Mouse (Mus musculus) kidney, embryonic 15.5 days (tissue): ENCODE measurements around the gene Ppp1ca. TPM values are rescaled to one million over a fixed set of nuclear protein-coding genes. Genes with fewer than 3 reads are reported as not detected.

Experiments
- ATAC-seq: fragments of 200-750 bp; cut with Nextera tagmentation; replicated peaks from 2 replicates; pipeline ENCODE4 v1.8.0; 2017; ENCODE audit warnings: moderate TSS enrichment; ENCODE audit not compliant: low FRiP score
- H3K27ac ChIP-seq: fragments of 300-500 bp; sonication (generic); 2 replicates; pipeline ENCODE4 v1.5.1; 2015; ENCODE audit warnings: mild to moderate bottlenecking, inconsistent platforms
- H3K27me3 ChIP-seq: fragments of 300-500 bp; sonication (generic); 2 replicates; pipeline ENCODE4 v1.6.1; 2015; ENCODE audit warnings: inconsistent platforms
- H3K36me3 ChIP-seq: fragments of 300-500 bp; sonication (generic); 2 replicates; pipeline ENCODE4 v1.6.1; 2015; ENCODE audit warnings: inconsistent platforms
- H3K4me1 ChIP-seq: fragments of 300-500 bp; sonication (generic); 2 replicates; pipeline ENCODE4 v1.6.1; 2015; ENCODE audit warnings: inconsistent platforms
- H3K4me2 ChIP-seq: fragments of 300-500 bp; sonication (generic); 2 replicates; pipeline ENCODE4 v1.6.1; 2015; ENCODE audit warnings: moderate library complexity, mild to moderate bottlenecking, inconsistent platforms
- H3K4me3 ChIP-seq: fragments of 300-500 bp; sonication (generic); replicated peaks from 2 replicates; pipeline ENCODE4 v1.5.1; 2015; ENCODE audit warnings: mild to moderate bottlenecking, inconsistent platforms
- H3K9ac ChIP-seq: fragments of 300-500 bp; sonication (generic); 2 replicates; pipeline ENCODE4 v1.6.1; 2015; ENCODE audit warnings: mild to moderate bottlenecking, inconsistent platforms
- H3K9me3 ChIP-seq: fragments of 300-500 bp; sonication (generic); replicated peaks from 2 replicates; pipeline ENCODE4 v1.6.1; 2016; ENCODE audit warnings: inconsistent platforms
- WGBS: fragments of 180-500 bp; shearing (Covaris S2); methylation state at CpG from one replicate; pipeline ENCODE4 v1.1.7; 2015; ENCODE audit warnings: mixed read lengths; 5-methylcytosine and 5-hydroxymethylcytosine counted together
- polyA plus RNA-seq: library from polyadenylated mRNA; unstranded; fragments of >200 nt; fragmentation: Nextera tagmentation; extraction: Ambion mirVana; gene quantifications from 2 replicates; pipeline ENCODE4 v1.2.1, GENCODE M21; 2015

Gene Ppp1ca
- polyA plus RNA-seq, 1 experiment from 2014 or later, result 971 TPM

DNA sequence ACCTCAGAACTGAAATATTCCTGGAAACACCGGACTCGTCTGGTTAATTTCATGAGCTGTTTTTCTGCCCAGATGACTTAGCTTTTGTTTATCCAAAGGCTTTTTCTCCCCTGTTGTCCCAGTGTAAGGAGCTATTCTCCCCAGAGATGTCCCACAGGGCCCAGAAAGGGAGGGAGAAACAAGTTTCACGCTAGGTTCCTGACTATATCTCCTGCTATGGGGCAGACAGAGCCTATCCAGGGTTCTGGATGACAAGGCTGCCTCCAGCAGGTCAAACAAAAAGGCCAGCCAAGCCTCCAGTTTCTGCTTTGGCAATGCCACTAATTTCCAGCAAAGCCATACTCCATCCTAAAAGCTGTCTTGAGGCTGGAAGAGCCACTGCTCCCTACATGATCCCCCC lies 26.0 kb downstream of the Ppp1ca start:
- no peak for ATAC-seq
- H3K4me3 ChIP-seq, result no peak overlapping the region
- H3K9ac ChIP-seq, result no peak overlapping the region
- H3K27ac ChIP-seq, result no peak overlapping the region
- no peaks in the 10 kb centered on the region for H3K27me3 ChIP-seq
- H3K9me3 ChIP-seq, result no peaks in the 10 kb centered on the region
- no peak overlapping the region for H3K4me2 ChIP-seq
- H3K36me3 ChIP-seq, result peaks cover 7% of the 10 kb centered on the region; the same call in 1 of the 2 replicates
- H3K4me1 ChIP-seq, result peaks cover 86% of the 10 kb centered on the region
- 50% methylated on average over 3 of the region's 3 CpGs for WGBS

DNA sequence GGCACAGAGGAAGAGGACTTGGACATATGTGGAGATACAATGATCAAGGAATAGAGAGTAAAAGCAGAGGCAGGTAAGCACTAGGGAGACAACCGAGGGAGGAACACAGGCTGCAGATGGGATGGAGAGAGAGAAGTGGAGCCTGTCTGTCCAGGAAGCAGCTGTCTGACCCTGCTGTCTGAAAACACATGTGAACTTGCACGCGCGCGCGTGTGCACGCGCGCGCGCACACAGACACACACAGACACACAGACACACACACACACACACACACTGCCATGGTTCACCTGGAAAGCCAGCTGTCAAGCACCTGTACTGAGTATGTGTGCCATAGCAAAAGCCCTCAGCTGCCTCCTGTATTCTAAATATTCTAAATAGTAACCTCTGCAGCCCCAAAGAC lies 26.4 kb downstream of the Ppp1ca start:
- Histone ChIP-seq H3K36me3 (peaks cover 11% of the 10 kb centered on the region; the same call in 1 of the 2 replicates), H3K4me3 (no peak overlapping the region), H3K27ac (no peak overlapping the region), H3K27me3 (no peaks in the 10 kb centered on the region), H3K9ac (no peak overlapping the region), H3K4me1 (peaks cover 85% of the 10 kb centered on the region), H3K9me3 (no peaks in the 10 kb centered on the region), H3K4me2 (no peak overlapping the region)
- no peak for ATAC-seq
- 85% methylated on average over 11 of the region's 11 CpGs for WGBS

DNA sequence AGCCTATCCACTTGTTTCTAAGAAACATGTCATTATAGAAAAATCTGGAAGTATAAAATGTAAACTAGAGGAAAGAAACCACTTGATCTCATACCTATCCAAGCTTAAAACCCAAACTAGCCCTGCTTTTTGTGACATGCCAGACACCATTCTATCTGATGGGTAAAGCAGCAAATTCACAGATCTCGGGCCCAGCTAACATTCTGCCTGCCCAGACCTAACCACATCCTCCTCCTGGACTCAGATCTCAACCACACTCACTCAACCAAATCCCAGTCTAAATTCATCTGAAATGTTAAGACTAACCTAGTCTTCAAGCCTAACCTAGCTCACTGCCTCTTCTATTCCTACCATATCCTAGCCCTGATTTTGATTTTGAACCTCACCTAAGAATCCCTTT lies 26.9 kb downstream of the Ppp1ca start:
- peaks cover 80% of the 10 kb centered on the region for H3K4me1 ChIP-seq
- no peak overlapping the region for H3K4me3 ChIP-seq
- no peak for ATAC-seq
- no peak overlapping the region for H3K9ac ChIP-seq
- H3K9me3 ChIP-seq, result no peaks in the 10 kb centered on the region
- H3K36me3 ChIP-seq, result peaks cover 11% of the 10 kb centered on the region; the same call in 1 of the 2 replicates
- H3K27ac ChIP-seq, result no peak overlapping the region
- no peaks in the 10 kb centered on the region for H3K27me3 ChIP-seq
- WGBS, result 79% methylated on average over 1 of the region's 1 CpGs
- H3K4me2 ChIP-seq, result no peak overlapping the region

DNA sequence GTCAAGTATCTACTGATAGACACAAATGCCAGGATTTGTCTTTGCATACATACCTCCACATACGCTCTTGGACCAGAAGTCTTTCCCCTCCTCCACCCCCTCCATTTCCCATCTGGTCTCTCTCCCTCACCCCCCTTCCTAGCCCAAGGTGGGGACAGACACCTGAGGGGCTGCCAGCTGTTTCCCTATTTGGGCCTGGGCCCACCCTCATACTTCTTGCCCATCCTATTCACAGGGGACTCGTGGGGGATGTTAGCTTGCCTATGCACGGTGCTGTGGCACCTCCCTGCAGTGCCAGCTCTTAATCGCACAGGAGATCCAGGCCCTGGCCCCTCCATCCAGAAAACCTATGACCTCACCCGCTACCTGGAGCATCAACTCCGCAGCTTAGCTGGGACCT lies 28.1 kb downstream of the Ppp1ca start:
- H3K4me1 ChIP-seq, result peaks cover 76% of the 10 kb centered on the region
- peaks cover 11% of the 10 kb centered on the region; the same call in 1 of the 2 replicates for H3K36me3 ChIP-seq
- H3K27me3 ChIP-seq, result no peaks in the 10 kb centered on the region
- no peak overlapping the region; the same call in 1 of the 2 replicates for H3K4me2 ChIP-seq
- no peaks in the 10 kb centered on the region for H3K9me3 ChIP-seq
- no peak overlapping the region for H3K4me3 ChIP-seq
- H3K9ac ChIP-seq, result no peak overlapping the region
- H3K27ac ChIP-seq, result peak overlapping the region; percentile 66; the same call in 1 of the 2 replicates
- ATAC-seq, result no peak
- 88% methylated on average over 6 of the region's 6 CpGs for WGBS

DNA sequence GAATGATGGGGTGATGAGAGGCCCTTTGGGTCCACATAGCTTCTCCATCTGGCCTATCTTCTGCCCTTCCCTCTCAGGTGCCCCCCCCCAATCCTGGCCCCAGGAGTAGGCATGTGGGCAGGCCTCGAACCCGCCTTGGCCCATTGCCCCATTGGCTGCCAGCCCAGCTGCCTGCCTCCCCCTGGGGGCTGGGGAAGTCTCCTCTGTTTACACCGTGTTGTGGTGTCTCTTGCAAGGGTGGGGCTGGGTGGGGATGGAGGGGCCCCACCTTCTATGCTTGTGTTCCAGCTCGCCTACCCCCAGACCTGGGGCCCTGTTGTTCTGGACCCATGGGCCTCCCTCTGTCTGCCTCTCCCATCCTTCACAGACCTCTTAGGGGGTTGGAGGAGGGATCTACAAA lies 28.6 kb downstream of the Ppp1ca start:
- Histone ChIP-seq H3K4me2 (peak overlapping the region; percentile 38), H3K27ac (peak overlapping the region; percentile 66), H3K4me1 (peaks cover 73% of the 10 kb centered on the region), H3K4me3 (no peak overlapping the region), H3K9me3 (no peaks in the 10 kb centered on the region), H3K36me3 (peaks cover 11% of the 10 kb centered on the region; the same call in 1 of the 2 replicates), H3K27me3 (no peaks in the 10 kb centered on the region), H3K9ac (no peak overlapping the region)
- WGBS, result 53% methylated on average over 4 of the region's 4 CpGs
- no peak for ATAC-seq

DNA sequence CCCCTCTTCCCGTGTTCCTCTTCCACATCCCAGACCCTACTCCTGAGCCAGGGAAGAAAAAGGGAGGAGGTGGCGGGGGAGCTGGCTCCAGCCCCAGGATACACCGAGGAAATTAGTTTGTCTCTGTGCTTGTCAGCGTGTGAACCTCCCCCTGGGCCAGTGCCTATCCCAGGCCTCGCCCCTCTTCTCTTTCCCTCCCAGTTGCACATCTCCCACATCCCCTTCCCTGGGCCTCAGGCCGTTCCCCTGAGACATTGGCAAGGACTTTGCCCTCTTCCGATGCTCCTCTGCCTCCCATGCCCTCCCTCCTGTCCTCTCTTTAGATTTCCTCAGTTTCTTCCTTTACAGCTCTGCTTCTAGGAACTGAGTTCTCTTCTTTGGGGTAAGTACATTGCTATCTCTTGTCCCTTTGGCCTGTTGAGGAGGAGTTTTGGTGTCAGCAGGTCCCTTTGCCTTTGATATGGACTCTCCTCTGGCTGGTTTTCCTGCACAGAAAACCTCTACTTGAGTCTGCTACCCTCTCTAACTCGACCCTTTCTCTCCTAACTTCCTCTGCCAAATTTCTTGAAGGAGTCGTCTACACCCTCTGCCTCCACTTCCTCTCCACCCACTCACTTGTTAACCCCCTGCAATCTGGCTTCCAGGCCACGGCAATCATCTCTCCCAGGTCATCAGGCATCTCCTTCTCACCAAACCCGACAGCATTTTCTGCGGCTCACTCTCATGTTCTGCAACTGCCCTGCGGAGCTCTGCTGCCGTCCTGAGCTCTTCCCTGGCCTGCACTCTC lies 29.3 kb downstream of the Ppp1ca start:
- no peak overlapping the region for H3K4me3 ChIP-seq
- peak; percentile 63 for ATAC-seq
- H3K36me3 ChIP-seq, result peaks cover 11% of the 10 kb centered on the region; the same call in 1 of the 2 replicates
- H3K27me3 ChIP-seq, result no peaks in the 10 kb centered on the region
- peak overlapping the region; percentile 66 for H3K27ac ChIP-seq
- WGBS, result 22% methylated on average over 14 of the region's 14 CpGs
- H3K4me2 ChIP-seq, result peak overlapping the region; percentile 38
- no peaks in the 10 kb centered on the region for H3K9me3 ChIP-seq
- H3K4me1 ChIP-seq, result peaks cover 66% of the 10 kb centered on the region
- H3K9ac ChIP-seq, result peak overlapping the region; percentile 22; the same call in 1 of the 2 replicates

DNA sequence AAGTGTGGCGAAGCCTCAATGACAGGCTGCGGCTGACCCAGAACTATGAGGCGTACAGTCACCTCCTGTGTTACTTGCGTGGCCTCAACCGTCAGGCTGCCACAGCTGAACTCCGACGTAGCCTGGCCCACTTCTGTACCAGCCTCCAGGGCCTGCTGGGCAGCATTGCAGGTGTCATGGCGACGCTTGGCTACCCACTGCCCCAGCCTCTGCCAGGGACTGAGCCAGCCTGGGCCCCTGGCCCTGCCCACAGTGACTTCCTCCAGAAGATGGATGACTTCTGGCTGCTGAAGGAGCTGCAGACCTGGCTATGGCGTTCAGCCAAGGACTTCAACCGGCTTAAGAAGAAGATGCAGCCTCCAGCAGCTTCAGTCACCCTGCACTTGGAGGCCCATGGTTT lies 30.3 kb downstream of the Ppp1ca start:
- Histone ChIP-seq H3K4me1 (peaks cover 56% of the 10 kb centered on the region), H3K27ac (peak overlapping the region; percentile 66), H3K4me3 (no peak overlapping the region), H3K27me3 (no peaks in the 10 kb centered on the region; the same call in 1 of the 2 replicates), H3K9me3 (no peaks in the 10 kb centered on the region), H3K36me3 (peaks cover 11% of the 10 kb centered on the region; the same call in 1 of the 2 replicates), H3K4me2 (peak overlapping the region; percentile 38), H3K9ac (no peak overlapping the region)
- 49% methylated on average over 11 of the region's 11 CpGs for WGBS
- ATAC-seq, result peak; percentile 52

DNA sequence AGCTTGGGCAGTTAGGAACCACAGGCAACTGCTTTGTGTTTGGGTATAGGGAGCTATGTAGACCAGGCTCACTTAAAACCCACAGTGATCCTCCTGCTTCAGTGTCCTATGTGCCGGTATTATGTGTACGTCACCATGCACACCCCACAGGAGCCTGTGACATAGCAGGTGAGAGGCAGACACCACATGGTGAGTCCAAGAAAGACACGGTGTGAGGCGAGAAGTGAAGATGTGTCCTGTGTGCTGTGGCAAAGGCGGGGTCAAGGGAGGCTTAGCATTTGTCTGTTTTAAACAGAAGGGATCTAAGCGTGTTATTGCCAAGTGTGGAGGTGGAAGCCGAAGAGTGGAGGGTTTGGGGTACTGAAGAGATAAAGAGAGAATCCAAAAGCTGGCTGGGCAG lies 34.9 kb downstream of the Ppp1ca start:
- Histone ChIP-seq H3K9ac (no peak overlapping the region), H3K27ac (no peak overlapping the region), H3K4me3 (no peak overlapping the region), H3K27me3 (no peaks in the 10 kb centered on the region; the same call in 1 of the 2 replicates), H3K36me3 (peaks cover 11% of the 10 kb centered on the region; the same call in 1 of the 2 replicates), H3K4me1 (peaks cover 50% of the 10 kb centered on the region), H3K4me2 (no peak overlapping the region), H3K9me3 (no peaks in the 10 kb centered on the region)
- ATAC-seq, result no peak
- WGBS, result 87% methylated on average over 7 of the region's 7 CpGs

DNA sequence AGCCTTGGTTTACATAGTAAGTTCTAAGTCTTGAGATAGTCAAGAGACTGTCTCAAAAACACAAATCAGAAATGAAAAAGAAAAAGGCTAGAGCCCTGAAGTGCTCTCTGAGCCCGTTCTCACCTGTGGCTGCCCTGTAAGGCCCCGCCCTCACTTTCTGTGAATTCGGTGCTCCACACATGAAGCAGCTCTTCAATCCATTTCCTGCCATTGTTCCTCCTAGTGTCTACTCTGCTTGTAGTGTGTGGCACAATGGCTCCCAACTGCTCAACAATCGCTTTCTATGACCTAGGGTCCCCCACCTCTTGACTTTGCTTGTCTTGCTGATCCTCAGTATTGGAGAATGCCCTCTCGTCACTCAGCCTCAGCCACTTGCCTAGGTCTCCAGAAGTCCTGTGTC lies 35.6 kb downstream of the Ppp1ca start:
- H3K27ac ChIP-seq, result no peak overlapping the region
- H3K36me3 ChIP-seq, result peaks cover 7% of the 10 kb centered on the region; the same call in 1 of the 2 replicates
- H3K9ac ChIP-seq, result no peak overlapping the region
- H3K27me3 ChIP-seq, result no peaks in the 10 kb centered on the region; the same call in 1 of the 2 replicates
- H3K4me2 ChIP-seq, result no peak overlapping the region
- ATAC-seq, result no peak
- 79% methylated on average over 5 of the region's 5 CpGs for WGBS
- H3K9me3 ChIP-seq, result no peaks in the 10 kb centered on the region
- no peak overlapping the region for H3K4me3 ChIP-seq
- peaks cover 50% of the 10 kb centered on the region for H3K4me1 ChIP-seq

DNA sequence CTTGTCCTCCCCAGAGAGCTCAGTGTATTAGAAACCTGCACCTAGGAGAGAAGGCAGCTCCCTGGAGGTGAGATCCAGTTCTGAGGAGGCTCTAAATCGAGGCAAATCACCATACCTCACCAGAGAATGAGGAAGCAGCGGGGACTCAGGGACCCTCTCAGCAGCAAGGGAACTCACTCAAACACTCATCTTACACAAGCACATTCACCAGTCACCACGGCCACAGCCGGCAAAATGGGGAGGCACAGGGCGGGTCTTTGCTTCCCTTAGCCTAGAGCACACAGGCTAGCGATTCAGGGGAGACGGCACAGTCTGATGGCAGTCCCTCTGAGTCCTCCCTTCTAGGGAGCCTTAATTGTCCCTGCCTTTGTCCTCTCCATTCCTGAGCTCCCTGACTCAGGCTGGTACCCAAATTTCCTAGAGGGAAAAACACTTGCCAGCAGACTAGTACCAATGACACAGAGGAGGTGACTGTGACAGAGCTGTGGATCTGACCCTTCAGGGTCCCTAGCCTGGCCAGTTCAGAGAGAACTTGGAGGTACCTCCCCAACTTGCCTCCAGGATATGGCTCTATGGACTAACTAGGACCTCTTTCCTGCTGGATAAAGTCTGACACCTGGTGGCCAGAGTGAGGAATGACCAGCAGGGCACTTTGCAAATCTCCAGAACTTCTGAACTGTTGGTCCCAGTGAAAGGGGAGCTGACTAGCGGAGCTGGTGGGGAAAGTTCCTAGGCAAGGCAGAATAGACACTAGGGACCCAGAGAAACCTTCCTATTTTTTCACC lies 36.2 kb downstream of the Ppp1ca start:
- H3K9ac ChIP-seq, result no peak overlapping the region
- 17% methylated on average over 8 of the region's 8 CpGs for WGBS

DNA sequence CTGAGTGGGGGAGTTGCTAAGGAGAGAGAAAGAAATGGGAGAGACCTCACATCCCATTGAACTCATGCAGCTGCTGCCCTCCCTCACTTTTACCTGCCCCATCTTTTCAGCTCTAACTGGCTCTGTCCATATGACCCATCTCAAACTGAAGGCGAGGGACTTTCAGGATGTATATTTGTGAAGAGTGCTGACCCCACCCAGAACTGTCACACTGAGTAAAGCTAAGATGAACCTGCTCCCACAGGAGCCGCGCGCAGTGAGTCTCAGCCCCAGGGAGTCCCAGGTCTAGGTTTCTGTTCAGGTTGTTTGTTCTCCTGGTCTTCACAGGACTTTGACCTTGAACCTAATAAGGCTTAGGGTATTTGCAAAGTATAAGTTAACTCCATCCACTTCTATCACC lies 37.0 kb downstream of the Ppp1ca start:
- Histone ChIP-seq H3K4me1 (peaks cover 51% of the 10 kb centered on the region), H3K27me3 (no peaks in the 10 kb centered on the region; the same call in 1 of the 2 replicates), H3K4me2 (no peak overlapping the region), H3K36me3 (no peaks in the 10 kb centered on the region), H3K9me3 (no peaks in the 10 kb centered on the region), H3K27ac (no peak overlapping the region), H3K9ac (no peak overlapping the region), H3K4me3 (no peak overlapping the region)
- WGBS, result 78% methylated on average over 4 of the region's 4 CpGs
- ATAC-seq, result no peak

More for the DNA sequence above, 36.2 kb downstream of the Ppp1ca start:
- Histone ChIP-seq H3K4me1 (peaks cover 50% of the 10 kb centered on the region), H3K36me3 (peaks cover 2% of the 10 kb centered on the region; the same call in 1 of the 2 replicates), H3K27ac (no peak overlapping the region; the same call in 1 of the 2 replicates), H3K27me3 (no peaks in the 10 kb centered on the region; the same call in 1 of the 2 replicates), H3K9me3 (no peaks in the 10 kb centered on the region), H3K4me2 (no peak overlapping the region), H3K4me3 (no peak overlapping the region)
- peak; percentile 26; the same call in 1 of the 2 replicates for ATAC-seq
